Mouse (Mus musculus): Measurements from ENCODE around the gene Wnt10b. TPM values are rescaled to one million over a fixed set of nuclear protein-coding genes. Genes with fewer than 3 reads are reported as not detected.
A peak's percentile ranks its signal among the peaks of the same experiment; 100 is the strongest.

Gene Wnt10b
- total RNA-seq, 4 experiments from 2014 or later, result 0.16 to 0.59 (median 0.41) TPM

GRCm38 (mm10) chr15:98796803-98797595, 19.0 kb upstream of the Wnt10b start:
- no peak for DNase-seq (ENCODE audit: low spot score in 2 of 2)

- no peak for DNase-seq (ENCODE audit: low spot score in 2 of 2)
Measured at GRCm38 (mm10) chr15:98793141-98793698, 15.3 kb upstream of the Wnt10b start.

- peak in 1 of 2 experiments; percentile 37 for DNase-seq (ENCODE audit: low spot score in 2 of 2)
Measured at GRCm38 (mm10) chr15:98792233-98793020, 14.5 kb upstream of the Wnt10b start.

- no peak for DNase-seq (ENCODE audit: low spot score in 2 of 2)
Measured at GRCm38 (mm10) chr15:98791771-98792170, 13.8 kb upstream of the Wnt10b start.

- no peak for DNase-seq (ENCODE audit: low spot score in 2 of 2)
Measured at GRCm38 (mm10) chr15:98791221-98791620, 13.3 kb upstream of the Wnt10b start.

- DNase-seq (ENCODE audit: low spot score in 2 of 2), result no peak
Measured at GRCm38 (mm10) chr15:98790761-98791160, 12.8 kb upstream of the Wnt10b start.

- DNase-seq (ENCODE audit: low spot score in 2 of 2), result no peak
Measured at GRCm38 (mm10) chr15:98789661-98790535, 11.9 kb upstream of the Wnt10b start, which contains the start of gene Wnt1. Gene Wnt1, plus strand, starts transcription at chr15:98789857.

GRCm38 (mm10) chr15:98788972-98789660, 11.2 kb upstream of the Wnt10b start:
- DNase-seq (ENCODE audit: low spot score in 2 of 2), result no peak

GRCm38 (mm10) chr15:98787930-98788329, 10.0 kb upstream of the Wnt10b start:
- no peak for DNase-seq (ENCODE audit: low spot score in 2 of 2)

GRCm38 (mm10) chr15:98785744-98786143, 7.8 kb upstream of the Wnt10b start:
- DNase-seq (ENCODE audit: low spot score in 2 of 2), result no peak

- no peak for DNase-seq (ENCODE audit: low spot score in 2 of 2)
Measured at GRCm38 (mm10) chr15:98781166-98781565, 3.2 kb upstream of the Wnt10b start.

GRCm38 (mm10) chr15:98780573-98780972, 2.6 kb upstream of the Wnt10b start:
- DNase-seq (ENCODE audit: low spot score in 2 of 2), result no peak

GRCm38 (mm10) chr15:98780075-98780474, 2.1 kb upstream of the Wnt10b start:
- DNase-seq (ENCODE audit: low spot score in 2 of 2), result no peak

- DNase-seq (ENCODE audit: low spot score in 2 of 2), result no peak
Measured at GRCm38 (mm10) chr15:98778806-98779205, 856 bp upstream of the Wnt10b start.

- no peak for DNase-seq (ENCODE audit: low spot score in 2 of 2)
Measured at GRCm38 (mm10) chr15:98778191-98778770, 331 bp upstream of the Wnt10b start.

GRCm38 (mm10) chr15:98777005-98777616, 839 bp downstream of the Wnt10b start:
- no peak for DNase-seq (ENCODE audit: low spot score in 2 of 2)

- DNase-seq (ENCODE audit: low spot score in 2 of 2), result no peak
Measured at GRCm38 (mm10) chr15:98776280-98777004, 1.5 kb downstream of the Wnt10b start.

GRCm38 (mm10) chr15:98775533-98775932, 2.4 kb downstream of the Wnt10b start:
- no peak for DNase-seq (ENCODE audit: low spot score in 2 of 2)

GRCm38 (mm10) chr15:98774096-98774495, 3.9 kb downstream of the Wnt10b start:
- DNase-seq (ENCODE audit: low spot score in 2 of 2), result no peak
